Mouse (Mus musculus) lung, adult 2 months (tissue): Measurements from ENCODE around the gene Snx25.
"Not testable (repeated sequence)": the region's sequence is repeated elsewhere in the genome, so short reads cannot be mapped to it uniquely, and the experiment has no call there.

Experiments
- CTCF ChIP-seq: fragments of 200-500 bp; IDR thresholded peaks from 2 replicates; pipeline ENCODE4 v1.5.1; 2011; ENCODE audit warnings: mild to moderate bottlenecking, low read length, control low read depth; ENCODE audit not compliant: insufficient read depth
- POLR2A ChIP-seq: fragments of 200-500 bp; IDR thresholded peaks from 2 replicates; pipeline ENCODE4 v1.6.1; 2011; ENCODE audit warnings: low read depth, mild to moderate bottlenecking, control low read depth, low read length, borderline replicate concordance; ENCODE audit errors: extremely low read depth

DNA sequence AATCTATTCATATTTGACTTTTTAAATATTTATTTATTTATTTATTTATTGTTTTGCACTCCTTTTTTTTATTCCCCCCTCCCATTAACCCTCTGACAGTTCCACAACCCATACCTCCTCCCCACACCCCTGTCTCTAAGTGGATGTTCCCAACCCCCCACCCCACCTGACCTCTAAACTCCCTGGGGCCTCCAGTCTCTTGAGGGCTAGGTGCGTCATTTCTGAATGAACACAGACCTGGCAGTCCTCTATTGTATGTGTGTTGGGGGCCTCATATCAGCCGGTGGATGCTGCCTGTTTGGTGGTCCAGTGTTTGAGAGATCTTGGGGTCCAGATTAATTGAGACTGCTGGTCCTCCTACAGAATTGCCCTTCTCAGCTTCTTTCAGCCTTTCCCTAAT lies 16.4 kb downstream of the Snx25 start:
- not testable (repeated sequence) for TF ChIP-seq CTCF, POLR2A
